Mouse (Mus musculus) lung, embryonic 14.5 days (tissue): ENCODE data around the gene Mamld1. TPM values are rescaled to one million over a fixed set of nuclear protein-coding genes. Genes with fewer than 3 reads are reported as not detected.

Source experiments
- ATAC-seq: fragments of 200-750 bp; cut with Nextera tagmentation; 2 replicates; pipeline ENCODE4 v1.8.0; 2017; ENCODE audit warnings: mild to moderate bottlenecking, moderate TSS enrichment, moderate library complexity; ENCODE audit not compliant: insufficient read depth
- DNase-seq: peaks from one replicate; pipeline ENCODE4 v3.0.0-alpha.2; 2015
- H3K27ac ChIP-seq: fragments of 300-500 bp; sonication (generic); 2 replicates; pipeline ENCODE4 v1.5.1; 2014; ENCODE audit warnings: low read depth, mild to moderate bottlenecking, moderate library complexity
- H3K27me3 ChIP-seq: fragments of 300-500 bp; sonication (generic); 2 replicates; pipeline ENCODE4 v1.6.1; 2014; ENCODE audit warnings: low read length, control low read depth; ENCODE audit not compliant: insufficient read depth
- H3K36me3 ChIP-seq: fragments of 300-500 bp; sonication (generic); 2 replicates; pipeline ENCODE4 v1.6.1; 2014; ENCODE audit warnings: control low read depth; ENCODE audit not compliant: insufficient read depth
- H3K4me1 ChIP-seq: fragments of 300-500 bp; sonication (generic); 2 replicates; pipeline ENCODE4 v1.6.1; 2014; ENCODE audit warnings: antibody characterized with exemption, control low read depth; ENCODE audit not compliant: insufficient read depth
- H3K4me2 ChIP-seq: fragments of 300-500 bp; sonication (generic); 2 replicates; pipeline ENCODE4 v1.6.1; 2014; ENCODE audit warnings: mild to moderate bottlenecking
- H3K4me3 ChIP-seq: fragments of 300-500 bp; sonication (generic); 2 replicates; pipeline ENCODE4 v1.5.1; 2014; ENCODE audit warnings: low read depth, low read length
- H3K9ac ChIP-seq: fragments of 300-500 bp; sonication (generic); 2 replicates; pipeline ENCODE4 v1.6.1; 2014
- H3K9me3 ChIP-seq: fragments of 300-500 bp; sonication (generic); 2 replicates; pipeline ENCODE4 v1.6.1; 2016; ENCODE audit warnings: low read depth, low read length, control low read depth
- CTCF ChIP-seq: IDR thresholded peaks from 2 replicates; pipeline ENCODE4 v1.5.1; 2016; ENCODE audit warnings: antibody characterized with exemption, low read depth
- WGBS: fragments of 180-500 bp; shearing (Covaris S2); extraction: QIAGEN DNeasy Blood & Tissue Kit; methylation state at CpG from one replicate; pipeline ENCODE4 v1.1.7; 2014; 5-methylcytosine and 5-hydroxymethylcytosine counted together
- polyA plus RNA-seq: library from polyadenylated mRNA; unstranded; fragments of >200 nt; fragmentation: Nextera tagmentation; extraction: Ambion mirVana; gene quantifications from 2 replicates; pipeline ENCODE4 v1.2.1, GENCODE M21; 2014

Mamld1 gene
- polyA plus RNA-seq, 1 experiment from 2014 or later = 6.4 TPM

DNA sequence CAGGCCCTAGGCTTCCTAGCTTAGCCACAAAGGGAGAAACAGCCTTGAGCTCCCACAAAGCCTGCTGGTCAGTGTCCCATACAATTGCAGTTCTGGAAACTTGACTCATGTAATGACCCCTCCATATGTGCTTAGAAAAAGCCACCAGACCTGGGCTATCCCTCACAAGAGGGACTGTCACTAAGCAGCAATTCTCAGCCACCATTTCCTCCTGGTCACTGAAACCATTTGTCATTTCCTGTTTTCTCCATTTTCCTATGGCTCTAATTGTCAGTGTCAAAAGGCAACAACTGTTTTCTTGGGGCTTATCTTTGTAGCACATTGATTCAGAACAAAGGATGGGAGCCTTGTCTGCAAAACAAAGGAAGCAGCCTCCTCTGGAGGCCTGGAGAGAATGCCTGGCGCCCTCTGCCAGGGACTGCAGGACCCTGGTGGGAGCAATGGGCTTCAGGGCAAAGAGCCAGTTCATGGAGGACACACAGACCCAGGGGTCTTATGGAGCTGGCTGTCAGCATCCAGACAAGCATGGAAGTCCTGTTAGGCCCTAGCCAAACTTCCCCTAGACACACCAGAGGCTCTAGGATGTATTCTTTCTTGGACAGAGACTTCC, 99.5 kb downstream of the Mamld1 start:
- ATAC-seq = no peak
- H3K36me3 ChIP-seq = no peaks in the 10 kb centered on the region
- H3K4me2 ChIP-seq = no peak overlapping the region
- no peaks in the 10 kb centered on the region for H3K27me3 ChIP-seq
- WGBS = 44% methylated on average over 1 of the region's 1 CpGs
- H3K4me1 ChIP-seq = no peaks in the 10 kb centered on the region
- no peak for TF ChIP-seq CTCF
- H3K9me3 ChIP-seq = no peaks in the 10 kb centered on the region
- no peak overlapping the region for H3K9ac ChIP-seq
- H3K27ac ChIP-seq = no peak overlapping the region
- no peak overlapping the region for H3K4me3 ChIP-seq
- peak; percentile 7 for DNase-seq

DNA sequence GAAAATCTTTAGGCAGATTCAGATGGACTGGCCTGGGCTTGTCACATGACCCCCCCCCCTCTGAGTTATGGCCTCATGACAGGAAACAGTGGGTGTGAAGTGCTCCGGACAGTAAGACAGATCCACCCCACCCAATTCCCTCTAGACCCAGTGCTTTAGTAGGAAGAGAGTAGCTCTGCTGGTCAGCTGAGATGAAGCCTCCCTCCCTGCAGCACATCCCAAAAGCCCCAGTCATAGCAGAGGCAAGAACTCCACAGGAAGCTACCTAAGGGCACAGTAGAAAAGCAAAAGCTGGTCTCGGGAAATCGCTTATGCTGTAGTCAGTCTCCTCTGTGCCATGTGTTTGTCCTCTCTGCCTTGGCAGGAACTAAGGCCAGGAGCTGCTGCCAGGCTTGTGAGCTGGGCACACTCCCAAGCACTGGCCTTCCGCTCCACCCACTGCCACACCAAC, 100.5 kb downstream of the Mamld1 start:
- Histone ChIP-seq H3K4me3 (no peak overlapping the region), H3K4me2 (no peak overlapping the region), H3K36me3 (no peaks in the 10 kb centered on the region), H3K9me3 (no peaks in the 10 kb centered on the region), H3K27me3 (no peaks in the 10 kb centered on the region), H3K4me1 (no peaks in the 10 kb centered on the region), H3K27ac (no peak overlapping the region), H3K9ac (no peak overlapping the region)
- no peak for ATAC-seq
- 65% methylated on average over 4 of the region's 4 CpGs for WGBS
- no peak for DNase-seq
- TF ChIP-seq CTCF = no peak

DNA sequence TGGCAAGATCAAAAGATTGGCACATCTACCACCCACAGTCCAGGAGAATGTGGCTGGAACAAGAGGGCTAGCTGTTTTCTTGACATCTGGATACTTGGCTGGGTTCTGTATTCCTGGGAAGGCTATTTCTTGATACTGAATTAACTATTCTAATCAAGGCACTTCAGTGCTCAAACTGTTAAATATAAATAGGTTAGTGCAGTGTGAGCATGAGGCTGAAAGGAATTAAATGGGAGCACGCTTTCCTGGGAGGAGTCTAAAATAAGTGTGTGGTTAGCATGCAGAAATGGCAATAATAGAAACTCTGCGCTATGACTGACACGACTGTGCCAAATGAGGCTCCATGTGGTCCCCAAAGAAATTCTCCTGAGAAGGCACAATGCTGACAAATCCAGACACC, 131.5 kb downstream of the Mamld1 start:
- Histone ChIP-seq H3K9ac (no peak overlapping the region), H3K27ac (no peak overlapping the region), H3K36me3 (no peaks in the 10 kb centered on the region), H3K4me2 (no peak overlapping the region), H3K4me1 (no peaks in the 10 kb centered on the region), H3K27me3 (no peaks in the 10 kb centered on the region), H3K9me3 (no peaks in the 10 kb centered on the region), H3K4me3 (no peak overlapping the region)
- no peak for DNase-seq
- no peak for ATAC-seq
- 87% methylated on average over 3 of the region's 3 CpGs for WGBS
- no peak for TF ChIP-seq CTCF

DNA sequence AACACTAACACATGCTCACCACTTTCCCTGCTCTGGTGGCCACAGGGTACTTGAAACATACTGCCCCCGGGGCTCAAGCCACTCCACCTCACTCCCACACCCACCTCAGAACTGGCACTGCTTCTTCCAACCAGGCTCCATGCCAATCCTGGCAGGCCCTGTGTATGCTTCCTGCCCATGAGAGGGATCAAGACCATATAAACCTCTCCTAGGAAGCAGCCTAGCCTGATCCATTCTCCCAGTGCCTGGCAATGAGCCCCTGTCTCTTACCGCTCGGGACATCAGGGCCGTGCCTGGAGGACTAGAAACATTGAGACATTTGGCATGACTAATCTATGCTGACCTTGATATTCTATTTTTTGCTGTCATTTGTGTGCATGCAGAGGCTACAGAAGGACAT, 133.6 kb downstream of the Mamld1 start:
- no peak overlapping the region for H3K27ac ChIP-seq
- WGBS = 85% methylated on average over 4 of the region's 4 CpGs
- ATAC-seq (no peak), DNase-seq (no peak)
- no peak overlapping the region for H3K9ac ChIP-seq
- no peaks in the 10 kb centered on the region for H3K27me3 ChIP-seq
- no peak for TF ChIP-seq CTCF
- no peaks in the 10 kb centered on the region for H3K36me3 ChIP-seq
- no peak overlapping the region for H3K4me2 ChIP-seq
- H3K4me1 ChIP-seq = no peaks in the 10 kb centered on the region
- no peak overlapping the region for H3K4me3 ChIP-seq
- H3K9me3 ChIP-seq = no peaks in the 10 kb centered on the region

DNA sequence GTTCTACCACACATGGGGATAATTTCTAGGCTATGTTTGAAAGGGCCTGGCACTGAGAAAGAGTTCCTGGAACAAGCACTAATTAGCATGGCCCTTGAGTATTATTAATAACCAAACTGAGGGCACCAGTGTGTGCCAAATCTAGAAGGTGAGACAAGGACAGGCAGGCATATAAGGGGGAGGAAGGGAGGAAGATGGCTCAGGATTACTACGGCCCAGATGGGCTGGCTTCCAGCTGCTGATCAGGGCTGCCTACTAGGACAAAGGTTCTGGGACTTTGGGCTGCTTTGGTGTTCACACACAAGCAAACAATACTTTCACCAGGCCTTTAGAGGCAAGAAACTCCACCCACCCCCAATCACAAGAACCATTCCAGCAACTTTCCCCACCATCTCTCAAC, 136.3 kb downstream of the Mamld1 start:
- ATAC-seq = no peak
- Histone ChIP-seq H3K9ac (no peak overlapping the region), H3K4me2 (no peak overlapping the region), H3K4me1 (no peaks in the 10 kb centered on the region), H3K9me3 (no peaks in the 10 kb centered on the region), H3K4me3 (no peak overlapping the region), H3K27me3 (no peaks in the 10 kb centered on the region), H3K27ac (no peak overlapping the region), H3K36me3 (no peaks in the 10 kb centered on the region)
- TF ChIP-seq CTCF = no peak
- 67% methylated on average over 1 of the region's 1 CpGs for WGBS
- DNase-seq = no peak

DNA sequence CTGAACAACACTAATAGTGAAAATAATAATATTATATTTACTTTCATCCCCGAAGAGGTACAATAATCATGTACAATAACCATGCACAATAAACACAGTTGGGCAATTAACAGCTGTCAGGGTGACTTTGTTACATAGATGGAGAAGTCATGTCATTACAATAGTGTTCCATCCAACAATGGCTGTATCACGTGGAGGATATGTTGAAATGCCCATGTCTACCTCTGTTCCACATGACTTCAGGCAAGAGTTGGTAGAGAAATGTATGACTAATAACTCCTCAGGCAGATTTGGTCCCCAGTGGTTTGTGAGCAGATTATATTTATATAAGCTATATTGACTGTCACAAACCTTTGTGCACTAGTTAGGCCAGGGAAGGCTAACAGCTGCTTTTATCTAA, 154.7 kb downstream of the Mamld1 start:
- TF ChIP-seq CTCF = no peak
- Histone ChIP-seq H3K4me3 (no peak overlapping the region), H3K36me3 (no peaks in the 10 kb centered on the region), H3K27ac (no peak overlapping the region), H3K4me2 (no peak overlapping the region), H3K9ac (no peak overlapping the region), H3K9me3 (no peaks in the 10 kb centered on the region), H3K4me1 (no peaks in the 10 kb centered on the region), H3K27me3 (no peaks in the 10 kb centered on the region)
- 69% methylated on average over 2 of the region's 2 CpGs for WGBS
- no peak for DNase-seq
- ATAC-seq = no peak

Other genes with a start within 250 kb of the Mamld1 start
- gene Mtm1, start 160.5 kb downstream of the Mamld1 start, polyA plus RNA-seq = 4.3 and 4.4 TPM in 2 replicates